Mouse (Mus musculus): ENCODE measurements around the gene Apoe.

The Apoe gene

DNA sequence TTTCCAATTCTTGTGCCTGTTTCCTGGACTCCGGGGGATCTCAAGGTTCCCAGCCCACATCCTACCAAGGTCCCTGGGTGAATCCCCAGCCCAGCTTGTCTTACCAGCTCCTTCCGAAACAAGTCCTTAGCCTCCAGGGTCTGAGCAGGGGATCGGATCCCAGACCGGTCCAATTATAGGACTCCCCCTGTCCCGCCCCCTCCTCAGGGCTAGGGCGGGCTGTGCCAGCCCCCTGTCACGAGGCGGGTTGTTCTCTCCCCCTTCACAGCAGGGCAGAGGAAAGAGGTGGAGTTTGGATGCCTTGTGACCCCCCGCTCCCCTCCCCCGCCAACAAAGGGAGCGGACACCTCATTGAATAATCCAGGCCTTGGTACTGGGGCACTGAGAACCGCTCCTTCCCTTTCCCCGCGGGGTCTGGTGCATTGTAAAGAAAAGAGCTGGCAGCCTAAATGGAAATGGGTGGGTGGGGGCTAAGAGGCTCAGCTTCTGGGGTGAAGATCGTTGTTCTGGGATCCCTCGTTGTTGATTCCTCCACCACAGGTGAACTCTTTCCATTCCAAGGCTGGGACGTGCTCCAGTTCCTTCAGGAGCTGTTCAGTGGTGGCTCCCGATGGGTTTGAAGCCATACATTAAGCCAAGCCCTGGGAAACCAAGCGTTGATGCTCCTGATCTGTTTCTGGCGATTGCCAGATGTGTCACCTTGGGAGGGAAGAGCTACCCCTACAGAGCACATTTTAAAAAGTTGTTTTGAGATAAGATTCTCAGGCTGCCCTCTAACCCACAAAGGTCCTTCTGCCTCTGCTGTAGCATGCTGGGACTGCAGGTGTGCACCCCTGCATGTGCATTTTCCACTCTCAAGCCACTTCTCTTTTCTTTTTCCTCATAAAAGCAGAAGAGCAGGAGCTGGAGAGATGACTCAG lies at the start of gene Apoe:
Gene Apoe (minus strand): TSS at position 282 of the 920 bp plus-strand sequence.
- peak in 1 of 2 experiments; percentile 23 for DNase-seq (ENCODE audit: low spot score in 2 of 2)

DNA sequence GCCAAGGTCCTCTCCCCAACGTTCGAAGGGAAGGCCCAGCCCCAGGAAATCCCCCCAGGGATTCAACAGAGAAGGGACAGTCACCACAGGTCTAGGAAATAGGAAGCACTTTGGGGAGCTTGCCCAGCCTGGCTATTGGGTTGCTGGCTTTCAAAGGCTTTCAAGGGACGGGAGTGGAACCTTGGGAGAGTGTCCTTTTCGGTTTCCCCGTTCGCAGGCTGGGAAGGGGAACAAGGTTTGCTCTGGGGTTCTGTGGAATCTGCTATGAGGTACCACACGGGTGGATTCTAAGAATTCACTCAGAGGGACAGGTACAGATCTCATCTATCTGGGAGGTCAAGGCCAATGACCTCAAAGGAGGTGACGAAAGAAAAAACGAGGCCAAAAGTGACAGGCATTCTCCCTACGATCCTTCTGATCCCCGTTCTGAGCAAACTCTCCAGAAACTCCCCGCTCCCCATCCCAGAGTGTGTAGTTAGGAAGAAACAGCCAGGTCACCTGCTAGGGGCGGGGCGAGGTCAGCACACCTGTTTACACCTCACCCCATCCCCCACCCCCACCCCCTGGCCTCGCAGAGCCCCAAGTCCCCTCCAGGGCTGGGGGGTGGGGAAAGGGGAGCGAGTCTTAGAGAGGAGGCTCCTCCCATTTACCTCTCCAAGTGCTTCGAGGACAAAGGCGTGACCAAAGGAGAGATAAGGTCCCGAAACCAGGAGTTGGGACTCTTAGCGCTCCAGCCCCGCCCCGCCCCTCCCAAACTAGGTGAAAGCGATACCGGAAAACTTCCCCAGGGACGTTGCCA lies 48.6 kb upstream of the Apoe start:
- no peak for DNase-seq (ENCODE audit: low spot score in 2 of 2)

DNA sequence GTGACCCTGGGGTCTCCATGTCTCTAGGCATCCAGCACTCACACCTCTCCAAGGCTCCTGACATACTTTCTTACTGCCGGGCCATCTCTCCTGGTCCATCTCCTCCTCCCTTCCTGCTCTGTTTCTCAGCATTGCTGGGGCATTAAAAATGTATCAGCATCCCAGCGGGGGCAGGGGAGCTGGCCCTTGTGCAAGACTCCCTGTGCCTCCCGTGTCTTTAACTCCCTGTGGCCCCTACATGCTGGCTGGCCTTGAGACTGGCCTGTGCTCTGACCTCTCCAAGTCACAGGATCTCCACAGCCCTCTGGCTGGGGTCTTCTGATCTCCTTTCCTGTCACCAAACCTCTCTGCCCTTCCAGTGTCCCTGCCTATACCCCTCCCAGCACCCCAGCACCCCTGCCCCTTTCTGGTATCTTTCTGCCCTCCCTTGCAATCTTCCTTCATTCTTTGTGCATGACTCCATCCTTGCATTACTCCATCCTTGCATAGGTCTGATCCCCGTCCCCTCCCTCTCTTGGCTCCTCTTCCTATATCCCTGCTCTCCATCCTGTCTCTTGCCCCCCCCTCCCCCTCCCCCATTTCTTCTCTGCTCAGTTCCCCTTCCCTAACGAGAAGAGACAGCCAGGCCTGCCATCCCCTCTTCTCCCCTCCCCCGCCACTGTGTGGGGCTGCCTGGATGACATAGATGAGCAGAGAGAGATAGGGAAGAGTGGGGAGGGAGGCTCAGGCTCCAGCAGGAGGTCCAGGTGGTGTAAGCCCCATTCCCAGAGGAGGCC lies 47.6 kb upstream of the Apoe start:
- DNase-seq (ENCODE audit: low spot score in 2 of 2) = no peak

DNA sequence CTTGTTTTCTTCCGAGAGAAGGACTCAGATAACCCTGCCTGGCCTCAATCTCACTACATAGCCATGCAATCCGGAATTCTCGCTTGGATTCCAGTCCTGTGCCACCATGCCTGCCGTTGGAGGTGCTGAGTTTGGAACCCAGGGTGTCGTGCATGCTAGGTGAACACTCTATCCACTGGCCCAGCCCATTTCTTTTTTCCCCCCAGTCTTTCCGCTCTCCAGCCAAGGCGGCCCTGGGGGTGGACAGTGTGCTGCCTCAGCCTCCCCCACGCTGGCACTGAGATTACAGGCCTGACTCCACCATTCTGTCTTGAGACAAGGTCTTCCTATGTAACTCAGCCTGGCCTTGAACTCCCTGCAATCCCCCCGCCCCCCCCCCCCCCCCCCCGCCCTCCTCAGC lies 47.0 kb upstream of the Apoe start:
- DNase-seq (ENCODE audit: low spot score in 2 of 2) = no peak

DNA sequence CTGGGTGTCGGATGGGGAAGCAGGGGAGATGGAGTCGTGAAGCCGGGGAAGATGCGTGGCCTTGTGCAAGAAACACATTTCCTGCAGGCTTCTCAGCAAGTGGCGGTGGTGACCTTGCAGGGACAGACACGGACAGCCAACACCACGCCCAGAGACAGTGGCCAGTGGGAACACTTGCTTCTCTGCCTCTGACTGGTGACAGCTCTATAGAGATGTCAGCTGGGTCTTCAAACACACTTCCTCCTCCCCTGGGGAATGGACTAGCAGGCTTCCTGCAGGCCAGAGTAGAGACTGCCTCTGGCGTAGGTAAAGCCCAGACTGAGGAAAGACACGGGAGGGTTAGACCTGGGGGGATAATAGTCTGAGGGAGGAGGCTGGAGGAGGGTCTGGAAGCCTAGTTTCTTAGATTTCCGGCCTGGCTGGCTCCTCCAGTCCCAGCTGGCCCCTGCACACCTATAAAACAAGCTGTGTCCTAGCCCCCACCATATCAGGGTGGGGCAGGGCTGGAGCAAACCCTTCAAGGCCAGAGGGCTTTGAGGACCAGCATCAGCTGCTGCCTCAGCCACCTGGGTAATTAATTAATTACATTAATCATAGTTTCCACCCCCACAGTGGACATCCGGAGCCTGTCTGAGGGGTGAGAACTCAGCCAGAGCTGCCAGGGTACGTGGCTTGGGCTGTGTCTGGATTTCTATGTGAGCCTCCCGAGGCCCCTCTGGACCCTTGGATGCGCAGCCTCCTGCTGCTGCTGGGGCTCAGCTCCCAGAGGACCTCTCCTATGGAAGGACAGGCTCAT lies 45.8 kb upstream of the Apoe start:
- DNase-seq (ENCODE audit: low spot score in 2 of 2) = no peak

DNA sequence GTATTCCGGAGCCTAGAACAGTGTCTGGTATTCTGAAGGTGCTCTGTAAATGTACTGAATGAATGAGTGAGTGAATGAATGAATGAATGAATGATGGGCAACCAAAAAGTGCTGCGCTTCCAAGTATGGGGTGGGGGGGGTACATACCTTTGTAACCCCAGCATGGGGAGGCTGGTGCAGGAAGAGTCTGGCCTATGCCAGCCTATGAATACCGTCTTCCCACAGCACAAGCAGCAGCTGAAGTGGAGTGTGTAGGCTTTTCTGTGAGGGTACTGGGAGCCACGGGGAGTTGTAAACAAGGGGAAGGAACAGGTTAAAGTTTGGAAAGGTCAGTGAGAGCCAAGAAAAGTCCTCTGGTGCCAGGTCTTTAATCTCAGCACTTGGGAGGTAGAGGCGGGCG lies 44.8 kb upstream of the Apoe start:
- no peak for DNase-seq (ENCODE audit: low spot score in 2 of 2)

DNA sequence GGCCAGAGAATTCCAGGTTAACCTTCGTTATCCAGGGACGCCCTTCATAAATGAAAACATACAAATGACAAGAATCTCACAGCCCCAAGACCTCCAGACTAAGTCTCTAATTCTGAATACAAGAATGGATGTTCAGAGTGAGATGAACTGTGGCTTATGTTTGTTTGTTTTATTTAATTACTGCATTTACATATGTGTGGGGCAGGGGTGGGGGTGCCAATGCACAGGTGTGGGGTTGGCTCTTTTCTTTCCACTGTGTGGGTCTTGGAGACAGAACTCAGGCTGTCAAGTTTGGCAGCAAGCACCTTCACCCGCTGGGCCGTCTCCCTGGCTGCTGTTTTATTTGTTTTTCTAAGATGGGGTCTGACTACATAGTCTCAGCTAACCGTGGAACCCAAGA lies 43.5 kb upstream of the Apoe start:
- no peak for DNase-seq (ENCODE audit: low spot score in 2 of 2)

DNA sequence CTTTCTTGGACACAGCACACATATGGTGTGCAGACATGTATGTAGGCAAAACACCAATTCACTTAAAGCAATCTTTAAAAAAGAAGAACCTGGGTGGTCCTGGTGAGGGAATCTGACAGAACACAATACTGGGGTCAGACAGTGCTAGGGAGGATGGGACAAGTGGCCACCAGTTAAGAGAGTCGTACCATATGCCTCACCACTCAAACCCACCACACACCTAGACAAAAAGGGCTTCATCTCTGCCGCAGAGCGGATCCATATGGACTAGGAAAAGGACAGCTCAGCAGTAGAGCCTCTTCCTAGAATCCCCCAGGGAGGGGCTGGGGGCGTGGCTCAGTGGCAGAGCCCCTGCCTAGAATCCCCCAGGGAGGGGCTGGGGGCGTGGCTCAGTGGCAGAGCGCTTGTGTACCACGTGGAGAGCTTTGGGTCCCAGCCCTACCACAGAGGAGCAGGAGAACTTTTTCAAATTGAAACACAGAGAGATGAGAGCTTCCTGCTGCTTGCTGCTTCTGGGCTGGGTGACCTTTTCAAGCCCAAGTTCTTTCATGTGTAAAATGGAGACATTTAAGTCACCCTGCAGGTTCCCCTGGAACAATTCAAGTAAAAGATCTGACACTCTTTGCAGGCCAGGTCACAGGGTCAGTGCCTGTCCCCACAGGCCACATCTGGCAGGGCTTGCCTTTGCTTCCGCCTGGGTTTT lies 42.5 kb upstream of the Apoe start:
- DNase-seq (ENCODE audit: low spot score in 2 of 2) = no peak

DNA sequence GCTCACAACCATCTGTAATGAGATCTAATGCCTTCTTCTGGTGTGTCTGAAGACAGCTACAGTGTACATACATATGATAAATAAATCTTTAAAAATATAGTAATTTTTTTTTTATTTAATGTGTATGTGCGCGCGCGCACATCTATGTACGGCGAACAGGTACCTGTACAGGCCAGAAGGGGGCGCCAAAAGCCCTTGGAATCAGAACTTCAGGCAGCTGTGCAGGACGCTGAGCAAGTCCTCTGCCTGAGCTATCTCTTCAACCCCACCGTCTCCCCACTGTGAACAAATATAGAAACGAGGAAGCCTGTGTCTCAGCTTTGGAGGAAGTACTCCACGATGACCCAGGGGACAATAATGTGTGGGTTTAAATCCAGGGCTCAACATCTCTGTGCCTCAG lies 41.3 kb upstream of the Apoe start:
- DNase-seq (ENCODE audit: low spot score in 2 of 2) = no peak

DNA sequence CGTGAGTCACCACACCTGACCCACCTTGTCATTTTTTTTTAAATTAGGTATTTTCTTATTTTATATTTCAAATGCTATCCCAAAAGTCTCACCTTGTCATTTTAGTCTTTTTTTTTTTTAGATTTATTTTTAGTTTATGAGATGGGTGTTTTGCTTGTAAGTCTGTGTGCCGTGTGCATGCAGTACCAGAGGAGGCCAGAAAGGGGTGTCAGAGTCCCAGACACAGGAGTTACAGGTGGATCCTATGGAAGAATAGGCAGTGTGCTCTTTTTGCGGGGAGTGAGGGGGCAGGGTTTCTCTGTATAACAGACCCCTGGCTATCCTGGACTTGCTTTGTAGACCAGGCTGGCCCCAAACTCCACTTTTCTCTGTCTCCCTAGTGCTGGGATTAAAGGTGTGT lies 39.8 kb upstream of the Apoe start:
- no peak for DNase-seq (ENCODE audit: low spot score in 2 of 2)

DNA sequence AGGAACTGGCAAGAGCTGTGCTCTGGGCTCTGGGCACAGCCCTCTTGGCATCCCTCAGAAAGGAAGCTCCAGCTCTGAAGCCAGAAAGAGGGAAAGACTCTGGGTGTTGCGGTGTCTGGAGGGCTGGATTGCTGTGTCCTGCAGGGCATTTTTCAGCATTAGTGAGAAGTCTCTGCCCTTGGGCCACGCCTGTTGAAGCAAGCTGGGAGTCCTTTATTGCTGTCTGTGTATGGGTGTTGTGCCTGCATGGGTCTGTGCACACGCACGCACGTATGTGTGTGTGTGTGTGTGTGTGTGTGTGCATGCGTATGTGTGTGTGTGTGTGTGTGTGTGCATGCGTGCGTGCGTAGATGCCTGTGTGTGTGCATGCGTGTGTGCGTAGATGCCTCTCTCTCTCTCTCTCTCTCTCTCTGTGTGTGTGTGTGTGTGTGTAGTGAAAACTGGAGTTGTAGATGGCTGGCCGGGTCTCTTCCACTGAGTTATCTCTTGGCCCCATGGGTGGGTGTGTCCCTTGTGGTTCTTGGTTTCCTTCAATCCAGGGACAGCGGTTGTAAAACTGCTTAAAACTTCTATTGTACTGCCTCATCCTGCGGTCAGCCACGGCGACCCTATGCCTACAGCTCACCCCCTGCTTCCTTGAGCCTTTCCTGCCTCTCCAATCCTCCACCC lies 37.5 kb upstream of the Apoe start:
- DNase-seq (ENCODE audit: low spot score in 2 of 2) = peak in 1 of 2 experiments; percentile 32

DNA sequence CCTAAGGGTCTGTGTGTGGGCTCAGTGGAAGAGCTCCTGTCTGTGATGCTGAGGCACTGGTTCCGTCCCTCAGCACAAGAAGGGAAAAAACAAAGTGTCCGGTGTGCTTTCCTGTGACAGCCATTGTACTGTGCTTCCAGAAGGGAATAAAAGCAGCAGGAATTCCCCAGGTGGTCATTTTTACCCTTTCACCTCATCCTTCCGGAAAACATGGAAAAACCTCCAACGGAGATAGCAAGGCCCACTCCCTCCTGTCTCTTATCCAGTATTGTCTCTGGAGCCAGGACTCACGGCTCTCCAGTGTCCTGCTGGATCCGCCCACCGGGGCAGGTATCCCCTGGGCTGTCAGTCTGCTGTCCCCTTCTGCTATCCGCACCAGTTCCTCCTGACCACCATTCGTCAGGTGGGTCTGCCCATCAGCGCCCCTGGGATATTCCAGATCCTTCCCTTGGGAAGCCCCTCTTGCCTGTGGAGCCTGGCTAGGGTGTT lies 35.2 kb upstream of the Apoe start:
- no peak for DNase-seq (ENCODE audit: low spot score in 2 of 2)

DNA sequence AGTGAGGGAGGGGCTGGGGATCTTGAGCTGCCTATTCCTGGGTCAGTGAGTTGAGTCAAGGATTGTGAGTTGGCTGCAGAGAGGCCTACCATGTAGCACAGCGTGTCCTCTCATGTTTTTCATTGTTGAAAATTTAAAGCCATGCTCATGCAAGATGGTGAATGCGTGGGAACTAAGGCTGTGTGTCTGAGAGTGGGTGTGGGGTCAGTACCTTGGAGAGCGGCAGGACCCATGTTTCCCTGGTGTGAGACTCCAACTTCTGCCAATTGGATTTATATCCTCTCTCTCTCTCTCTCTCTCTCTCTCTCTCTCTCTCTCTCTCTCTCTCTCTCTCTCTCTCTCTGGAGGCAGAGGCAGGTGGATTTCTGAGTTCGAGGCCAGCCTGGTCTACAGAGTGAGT lies 27.6 kb upstream of the Apoe start:
- no peak for DNase-seq (ENCODE audit: low spot score in 2 of 2)

DNA sequence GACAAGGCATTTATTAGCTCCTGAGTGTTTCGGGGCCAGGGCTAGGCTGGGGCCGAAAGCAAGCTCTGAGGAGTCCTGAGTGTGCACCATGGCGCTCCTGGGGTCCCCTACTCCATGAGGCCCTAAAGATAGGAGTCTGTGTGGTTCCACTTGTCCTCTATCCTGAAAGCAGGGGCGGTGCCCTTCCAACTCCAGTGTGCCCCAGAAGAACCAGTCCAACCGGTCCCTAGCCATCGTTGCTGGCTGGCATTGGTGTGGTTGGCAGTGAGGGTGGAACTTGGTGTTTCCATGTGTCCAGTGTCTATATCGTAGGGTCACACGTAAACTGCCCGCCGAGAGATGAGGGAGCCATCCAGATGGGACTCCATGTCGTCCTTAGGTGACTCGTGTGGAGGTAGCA lies 25.2 kb upstream of the Apoe start:
- DNase-seq (ENCODE audit: low spot score in 2 of 2) = no peak

DNA sequence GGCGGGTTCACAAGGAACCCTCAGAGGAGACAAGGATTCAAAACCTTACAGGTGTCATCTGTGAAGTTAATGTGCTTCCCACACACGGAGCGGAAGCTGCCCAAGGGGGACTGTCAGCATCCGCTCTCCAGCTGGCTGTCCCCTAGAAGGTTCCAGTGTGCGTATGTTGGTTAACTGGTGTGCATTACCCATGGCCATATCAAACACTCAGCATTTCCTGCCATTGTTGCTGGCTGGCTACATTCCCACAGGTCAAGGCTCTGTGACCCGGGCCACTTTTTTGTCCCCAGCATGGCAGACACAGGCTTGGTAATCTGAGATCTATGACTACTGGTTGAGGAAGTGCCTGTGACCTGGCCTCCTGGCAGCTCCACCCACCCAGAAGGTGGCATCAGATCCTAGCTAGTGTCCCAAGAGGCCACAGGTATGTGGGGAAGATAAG lies 23.8 kb upstream of the Apoe start:
- no peak for DNase-seq (ENCODE audit: low spot score in 2 of 2)

DNA sequence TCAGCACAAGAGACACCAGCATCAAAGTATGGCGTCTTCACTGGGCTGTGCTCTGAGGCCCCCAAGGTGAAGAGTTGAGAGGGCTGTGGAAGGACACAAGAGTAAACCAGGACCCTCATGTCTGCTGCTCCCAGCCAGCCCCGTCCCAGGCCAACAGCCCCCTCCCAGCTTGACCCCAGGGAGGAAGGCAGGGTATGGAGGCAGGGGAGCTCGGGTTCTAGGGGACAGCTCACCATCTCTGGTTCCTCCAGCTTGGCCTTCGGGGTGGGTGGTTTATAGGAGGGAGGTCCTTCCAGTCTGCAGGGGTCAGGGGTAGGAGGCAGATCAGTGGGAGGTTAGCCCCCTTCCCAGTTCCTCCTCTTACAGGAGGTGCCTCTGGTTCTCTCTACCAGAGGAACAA lies 20.2 kb upstream of the Apoe start:
- no peak for DNase-seq (ENCODE audit: low spot score in 2 of 2)

DNA sequence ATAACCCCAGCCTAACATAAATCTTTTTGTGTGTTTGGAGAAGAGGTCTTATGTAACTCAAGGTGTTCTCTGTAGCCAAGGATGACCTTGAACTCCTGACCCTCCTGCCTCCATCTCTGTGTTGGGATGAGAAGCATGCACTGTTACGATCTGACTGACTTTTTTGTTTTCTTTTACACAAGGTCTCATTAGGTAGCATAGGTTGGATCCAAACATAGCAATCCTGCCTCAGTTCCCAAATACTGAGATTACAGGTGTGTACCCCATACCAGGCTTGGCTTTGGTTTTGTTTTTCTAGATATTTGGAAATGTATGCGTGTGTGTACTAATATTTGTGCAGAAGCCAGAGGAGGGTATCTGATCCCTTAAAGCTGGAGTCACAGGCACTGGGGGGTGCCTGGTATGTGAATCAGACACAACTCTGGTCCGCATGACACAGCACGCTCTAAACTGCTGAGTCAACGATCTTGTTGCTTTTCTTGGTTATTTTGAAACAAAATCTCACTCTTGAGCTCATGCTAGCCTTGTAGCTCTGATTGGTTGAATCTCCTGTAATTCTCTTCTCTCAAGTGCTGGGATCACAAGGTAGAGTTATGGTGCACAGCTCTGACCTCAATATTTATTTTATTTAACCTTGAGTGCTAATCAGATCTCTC lies 19.4 kb upstream of the Apoe start:
- no peak for DNase-seq (ENCODE audit: low spot score in 2 of 2)

DNA sequence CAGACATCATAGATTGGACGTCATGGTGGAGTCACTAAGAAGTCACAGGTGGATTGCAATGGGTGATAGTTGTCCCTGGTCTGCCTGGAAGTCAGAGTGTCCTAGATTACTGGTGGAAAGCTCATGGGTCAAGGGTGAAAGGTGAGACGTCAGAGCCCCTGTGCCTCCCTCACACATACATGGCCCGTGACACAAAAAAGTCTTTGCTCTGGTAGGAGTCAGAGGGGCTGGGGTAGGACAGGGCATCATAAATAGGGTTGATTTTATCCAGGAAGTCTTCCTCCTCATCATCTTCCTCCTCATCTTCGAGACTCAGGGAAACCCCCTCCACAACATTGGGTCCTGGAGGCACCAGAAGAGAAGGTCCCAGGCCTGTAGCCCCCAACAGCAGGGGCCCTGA lies 18.4 kb upstream of the Apoe start:
- DNase-seq (ENCODE audit: low spot score in 2 of 2) = no peak

DNA sequence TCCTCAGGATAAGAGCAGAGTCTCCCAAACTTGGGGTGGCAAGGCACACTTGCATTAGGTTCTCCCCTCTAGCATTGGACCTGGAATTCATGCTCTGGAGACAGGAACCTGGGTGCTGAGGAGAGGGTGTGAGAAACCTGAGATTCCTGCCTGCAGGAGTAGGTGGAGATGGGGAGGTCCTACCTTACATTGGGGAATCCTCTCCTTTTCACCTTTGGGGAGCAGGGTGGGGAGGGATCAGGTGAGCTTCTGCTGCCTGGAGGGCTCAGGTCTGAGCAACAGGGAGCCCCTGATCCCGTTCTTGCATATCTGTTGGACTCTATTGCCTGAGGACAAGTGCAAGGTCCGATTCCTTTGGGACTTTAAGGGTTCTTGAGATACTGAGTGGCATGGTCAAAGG lies 17.8 kb upstream of the Apoe start:
- no peak for DNase-seq (ENCODE audit: low spot score in 2 of 2)

All from spleen, postnatal 4 days (tissue).